Mouse (Mus musculus): ENCODE measurements around the gene Kiz.

Kiz gene

DNA sequence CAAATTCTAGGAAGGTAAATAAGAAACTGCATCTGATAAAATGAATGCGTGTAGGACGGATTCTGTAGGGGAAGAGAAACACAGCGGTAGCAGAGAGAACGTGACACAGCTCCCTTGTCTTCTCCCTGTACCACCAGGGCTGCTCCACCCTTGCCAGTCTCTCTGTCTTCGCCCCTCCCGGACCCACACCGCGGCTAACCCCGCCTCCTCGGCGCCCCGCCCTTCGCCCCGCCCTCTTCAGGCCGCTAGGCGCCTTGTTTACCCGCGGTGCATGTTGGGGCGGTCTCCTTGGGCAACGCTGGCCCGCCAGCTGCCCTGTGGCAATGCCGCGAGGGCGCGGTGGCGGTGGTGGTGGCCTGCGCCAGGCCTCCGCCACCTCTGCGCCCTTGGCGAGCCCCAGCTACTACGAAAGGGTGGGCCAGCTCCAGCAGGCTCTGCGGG is at the start of gene Kiz:
TSS of gene Kiz (plus strand) at position 266 of the 441 bp plus-strand sequence.
- peak; percentile 97 for DNase-seq (ENCODE audit: low read depth, low spot score)

DNA sequence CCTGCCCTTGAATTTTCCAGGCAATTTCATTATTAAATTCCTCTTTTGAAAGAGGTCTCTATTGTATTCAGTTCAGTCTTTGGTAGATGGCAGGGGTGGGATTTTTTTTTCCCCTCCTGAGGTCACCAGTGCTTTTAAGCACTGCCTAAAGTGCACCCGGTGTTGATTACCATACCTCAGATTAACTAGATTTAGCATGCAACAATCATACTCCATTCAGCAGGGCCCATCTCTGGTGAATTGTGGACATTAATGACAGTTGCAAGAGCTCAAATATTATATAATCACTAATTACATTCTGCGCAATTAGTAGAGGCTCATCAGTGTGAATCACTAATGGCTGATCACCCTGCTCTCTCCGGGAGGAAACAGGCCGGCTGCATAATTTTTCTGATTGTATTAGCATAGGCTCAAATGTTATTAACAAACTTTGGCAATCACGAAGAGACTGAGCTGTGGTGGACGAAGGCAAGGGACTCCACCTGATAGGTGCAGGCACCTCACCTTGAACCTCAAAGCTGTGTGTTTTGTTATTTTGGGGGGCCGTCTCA is 45.9 kb upstream of the Kiz start:
- no peak for DNase-seq (ENCODE audit: low read depth, low spot score)

- no peak for DNase-seq (ENCODE audit: low read depth, low spot score)
These were observed 45.0 kb upstream of the Kiz start for GRCm38 (mm10) chr2:146810695-146811094.

- DNase-seq (ENCODE audit: low read depth, low spot score): peak; percentile 68
These were observed 40.7 kb upstream of the Kiz start for GRCm38 (mm10) chr2:146814978-146815377.

DNA sequence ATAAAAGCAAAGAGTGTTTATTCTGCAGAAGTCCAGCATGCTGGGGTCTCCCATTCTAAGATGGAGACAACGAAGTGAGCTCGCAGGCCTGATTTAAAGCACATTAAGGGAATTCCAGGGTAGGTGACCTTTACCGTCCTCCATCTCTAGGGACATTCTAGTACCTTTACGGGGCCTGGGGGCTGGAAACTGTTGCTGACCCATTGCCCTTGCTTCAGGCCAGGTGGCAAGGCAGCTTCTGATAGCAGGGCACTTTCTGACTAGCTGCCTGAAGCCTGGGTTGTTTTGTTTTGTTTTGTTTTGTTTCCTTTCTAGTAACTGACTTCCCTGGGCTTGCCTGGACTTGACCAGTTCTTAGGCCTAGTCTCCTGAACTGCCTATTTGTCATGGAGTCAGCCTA is 36.6 kb upstream of the Kiz start:
- DNase-seq (ENCODE audit: low read depth, low spot score): no peak

GRCm38 (mm10) chr2:146823483-146823951 is 32.1 kb upstream of the Kiz start:
- no peak for DNase-seq (ENCODE audit: low read depth, low spot score)

- DNase-seq (ENCODE audit: low read depth, low spot score): no peak
These were observed 31.6 kb upstream of the Kiz start for GRCm38 (mm10) chr2:146824043-146824442.

DNA sequence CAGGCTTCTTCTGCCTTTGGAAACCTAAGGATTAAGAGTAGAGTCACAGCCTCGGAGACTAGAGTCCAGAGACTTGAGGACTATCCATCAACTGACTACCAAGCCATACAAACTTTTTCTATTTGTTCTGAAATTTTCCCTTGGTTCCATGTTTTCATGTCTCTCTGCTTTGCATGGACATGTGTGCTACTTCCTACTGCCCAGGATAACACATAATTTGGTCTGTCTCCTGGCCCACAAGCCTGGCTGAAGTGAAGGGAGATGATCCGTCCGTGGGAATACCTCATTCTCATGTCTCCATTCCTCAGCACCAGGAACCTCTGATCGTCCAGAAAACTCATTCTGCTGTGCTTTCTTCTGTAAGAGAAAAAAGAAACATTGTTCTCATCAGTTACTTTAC is 27.7 kb upstream of the Kiz start:
- DNase-seq (ENCODE audit: low read depth, low spot score): no peak

DNA sequence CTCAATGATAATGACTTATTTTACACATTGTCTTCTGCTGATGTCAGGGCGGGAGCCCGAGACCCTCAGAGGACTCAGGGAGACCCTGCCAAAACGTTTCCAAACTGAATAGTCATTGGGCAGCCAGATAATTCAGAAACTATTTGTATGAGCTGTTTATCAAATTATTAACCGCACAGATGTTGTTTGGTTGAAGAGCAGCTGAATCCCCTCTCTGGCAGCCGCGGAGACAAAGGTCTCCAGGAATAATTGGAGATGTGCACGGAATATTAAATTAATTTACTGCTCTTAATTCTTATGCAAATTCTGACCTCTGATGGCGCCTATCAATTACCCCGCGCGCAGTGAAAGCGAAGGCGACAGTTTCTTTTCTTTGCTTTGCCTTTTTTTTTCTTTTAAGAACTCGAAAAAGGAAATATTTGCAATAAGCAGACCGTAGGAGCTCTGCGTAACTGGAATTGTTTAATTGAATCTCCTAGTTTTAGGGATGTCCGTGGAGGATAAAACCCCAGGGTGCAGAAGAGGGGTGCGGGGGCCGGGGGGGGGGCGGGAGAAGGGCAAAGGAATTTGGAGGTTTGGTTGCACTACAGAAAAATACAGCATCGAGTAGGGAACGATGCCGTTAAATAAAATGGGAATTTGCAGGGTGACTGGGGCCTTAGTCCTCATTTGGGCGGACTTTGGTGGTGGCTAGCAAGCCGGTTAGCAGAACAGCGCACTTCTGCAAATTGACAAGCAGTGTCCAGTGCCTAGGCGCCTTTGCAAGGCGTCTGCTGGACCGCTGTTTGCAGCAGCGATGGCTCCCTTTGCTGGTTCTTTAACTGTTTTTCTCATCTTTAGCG is 22.2 kb upstream of the Kiz start:
- DNase-seq (ENCODE audit: low read depth, low spot score): no peak

DNA sequence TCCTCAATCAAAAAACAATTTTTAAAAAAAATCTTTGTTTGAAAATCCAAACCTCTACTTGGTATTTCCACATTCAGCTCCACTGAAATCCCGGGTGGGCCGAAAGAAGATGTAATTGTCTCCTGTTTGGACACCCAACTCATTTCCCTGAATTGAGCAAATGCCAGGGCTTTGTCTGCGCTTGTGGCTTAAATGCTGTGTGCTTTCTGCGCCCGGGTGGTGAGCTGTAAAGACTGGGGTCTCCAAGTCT is 21.7 kb upstream of the Kiz start:
- no peak for DNase-seq (ENCODE audit: low read depth, low spot score)

DNA sequence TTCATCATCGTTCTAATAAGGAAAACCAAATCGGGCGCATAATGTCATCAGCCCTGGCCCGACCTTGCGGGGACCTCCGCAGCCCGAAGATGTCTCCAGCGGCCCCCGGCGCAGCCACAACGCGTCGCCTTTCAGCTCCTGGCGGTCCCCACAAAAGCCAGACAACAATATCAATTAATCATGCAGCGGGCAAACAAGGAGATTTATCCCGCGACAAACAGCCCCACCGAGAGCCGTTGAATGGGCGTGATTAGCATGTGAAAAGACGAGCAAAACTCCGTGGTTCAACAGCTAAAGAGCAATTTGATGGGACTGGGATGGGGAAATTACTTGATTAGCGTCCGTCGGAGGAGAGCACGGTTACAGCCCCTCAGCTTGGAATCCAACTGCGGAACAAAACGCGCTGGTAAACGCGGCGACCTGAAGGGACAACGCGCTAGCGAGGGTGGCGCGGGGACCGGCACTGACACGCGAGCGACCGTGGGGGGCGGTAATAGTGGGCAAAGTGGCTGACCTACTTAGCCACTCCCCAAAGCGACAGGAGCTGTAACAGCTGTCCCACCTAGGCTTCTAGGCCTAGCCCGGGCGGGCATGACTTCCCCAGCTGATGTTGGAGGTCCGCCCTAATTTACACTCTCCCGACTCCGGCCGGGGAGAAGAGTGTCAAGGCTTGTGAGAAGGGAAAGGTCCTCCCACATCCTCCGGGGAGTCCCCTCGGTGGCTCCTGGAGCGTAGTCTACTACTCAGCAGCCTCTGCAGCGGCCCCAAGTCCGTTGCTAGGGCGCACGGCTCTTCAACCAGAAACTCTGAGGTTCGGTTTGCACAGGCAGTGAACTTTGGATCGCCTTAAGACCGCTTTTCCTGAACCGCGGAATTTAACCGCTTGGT is 21.1 kb upstream of the Kiz start:
- DNase-seq (ENCODE audit: low read depth, low spot score): no peak

DNA sequence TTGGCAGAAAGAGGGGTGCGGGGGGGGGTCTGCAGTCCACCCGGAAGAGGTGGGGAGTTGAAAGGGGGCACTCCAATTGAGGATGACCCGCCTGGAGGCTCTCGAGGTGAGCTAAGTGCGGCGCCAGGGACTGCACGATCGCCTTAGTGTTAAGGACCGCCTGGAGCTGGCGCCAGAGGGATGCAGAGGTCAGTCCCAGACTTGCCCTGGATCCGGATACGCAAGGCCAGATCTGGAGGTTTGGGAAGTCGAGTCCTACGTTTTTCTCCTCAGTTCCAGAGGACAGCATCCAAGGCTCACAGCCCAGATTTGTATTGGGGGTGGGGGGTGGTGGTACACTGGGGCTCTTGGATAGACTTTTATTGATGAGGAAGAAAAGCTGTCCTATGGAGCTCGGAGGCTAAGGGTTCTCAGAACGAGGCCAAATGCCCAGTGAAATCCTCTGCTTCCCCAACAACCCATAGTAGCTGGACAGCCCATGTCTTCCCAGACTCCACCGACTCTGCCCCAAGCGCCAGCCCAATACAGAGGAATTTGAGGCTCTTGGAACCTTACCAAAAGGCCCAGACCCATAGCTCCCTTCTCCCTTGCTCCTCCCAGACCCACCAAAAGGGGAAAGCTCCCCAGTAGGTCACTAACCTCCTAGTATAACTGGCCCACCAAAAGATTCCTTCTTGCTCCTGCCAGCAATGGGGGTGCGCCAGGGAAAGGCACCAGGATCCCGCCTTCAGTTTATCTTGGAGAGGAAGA is 20.2 kb upstream of the Kiz start:
- no peak for DNase-seq (ENCODE audit: low read depth, low spot score)

DNA sequence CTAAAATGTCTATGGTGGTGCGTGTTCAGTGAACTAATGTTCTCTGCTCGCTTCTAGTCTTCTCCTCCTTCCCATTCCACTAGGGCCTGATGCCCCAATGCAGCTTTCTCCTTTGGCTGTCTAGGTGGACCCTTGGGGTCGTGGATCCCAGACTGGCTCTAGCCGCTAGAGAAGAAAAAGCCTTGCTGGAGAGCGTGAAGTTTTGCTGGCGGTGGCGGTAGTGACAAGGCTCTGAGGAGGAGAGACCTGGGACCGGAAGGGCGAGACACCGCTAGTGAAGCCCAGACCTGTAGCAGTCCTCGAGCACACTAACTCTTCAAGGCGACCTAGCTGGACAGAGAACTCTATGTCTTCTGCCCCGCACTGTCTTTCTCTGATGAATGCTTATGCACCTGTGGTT is 19.4 kb upstream of the Kiz start:
- no peak for DNase-seq (ENCODE audit: low read depth, low spot score)

DNA sequence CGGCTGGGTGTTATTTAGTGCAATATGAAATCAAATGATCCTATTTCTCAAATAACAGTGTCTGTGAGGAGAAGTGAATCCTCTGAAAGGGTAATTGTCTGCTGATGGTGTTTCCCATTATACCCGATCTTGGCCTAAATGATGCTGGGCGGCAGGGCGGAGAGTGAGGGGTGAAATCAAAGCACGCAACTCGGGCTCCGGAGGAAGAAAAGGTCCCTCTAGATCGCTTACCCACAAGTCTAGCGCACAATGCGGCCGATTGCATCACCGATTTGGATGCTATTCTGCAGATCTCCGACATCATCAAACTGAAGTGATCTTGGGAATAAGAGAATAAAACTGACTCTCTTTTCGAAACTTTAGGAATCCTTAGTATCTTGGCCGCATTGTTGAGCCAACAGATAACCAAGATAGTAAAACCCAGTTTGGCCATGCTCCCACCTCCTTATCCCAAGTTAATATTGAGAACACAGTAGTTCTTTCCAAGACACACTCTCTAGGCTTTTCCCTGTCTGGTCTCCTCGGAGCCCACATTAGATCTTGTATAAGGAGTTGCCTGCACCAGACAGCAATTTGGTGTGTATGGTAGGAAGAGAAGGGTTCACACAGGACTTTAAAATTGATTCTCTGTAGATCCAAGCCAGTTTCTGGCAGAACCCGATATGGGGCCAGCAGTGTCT is 18.7 kb upstream of the Kiz start:
- DNase-seq (ENCODE audit: low read depth, low spot score): no peak

- DNase-seq (ENCODE audit: low read depth, low spot score): no peak
These were observed 18.0 kb upstream of the Kiz start for GRCm38 (mm10) chr2:146837653-146838052.

DNA sequence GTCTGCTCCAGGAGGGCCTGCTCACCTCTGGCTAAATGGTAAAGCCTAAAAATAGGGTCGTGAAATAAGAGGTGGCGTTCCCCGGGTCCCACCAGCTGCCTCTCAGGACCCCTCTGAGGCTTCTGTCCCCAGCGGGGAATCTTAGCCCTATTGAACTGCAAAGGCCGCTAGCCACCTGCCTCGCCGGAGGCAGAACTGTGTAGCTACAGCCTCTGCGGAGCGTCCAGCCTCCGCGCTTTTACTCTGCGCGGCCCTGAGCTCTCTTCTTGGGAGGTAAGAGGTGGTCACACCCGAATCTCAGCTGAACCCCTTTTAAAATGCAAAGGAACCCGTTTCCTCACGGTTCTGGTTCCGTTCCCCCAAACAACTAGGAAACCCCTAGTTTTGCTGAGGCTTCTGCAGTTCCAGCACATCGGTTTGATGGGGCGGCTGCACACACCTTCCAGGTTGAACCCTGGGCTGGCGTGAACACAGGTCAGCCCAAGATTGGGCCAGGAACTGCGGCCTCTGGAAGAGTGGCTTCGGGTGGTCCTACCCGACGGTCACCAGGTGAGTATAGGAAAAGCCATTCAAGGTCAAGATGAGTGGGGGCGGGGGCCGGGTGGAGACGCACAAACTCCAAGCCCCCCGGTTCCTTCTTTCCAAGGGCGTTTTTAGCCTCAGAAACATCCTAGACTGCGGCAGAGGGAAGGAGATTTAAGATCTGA is 16.9 kb upstream of the Kiz start:
- no peak for DNase-seq (ENCODE audit: low read depth, low spot score)

GRCm38 (mm10) chr2:146839303-146840030 is 16.2 kb upstream of the Kiz start:
- no peak for DNase-seq (ENCODE audit: low read depth, low spot score)

DNA sequence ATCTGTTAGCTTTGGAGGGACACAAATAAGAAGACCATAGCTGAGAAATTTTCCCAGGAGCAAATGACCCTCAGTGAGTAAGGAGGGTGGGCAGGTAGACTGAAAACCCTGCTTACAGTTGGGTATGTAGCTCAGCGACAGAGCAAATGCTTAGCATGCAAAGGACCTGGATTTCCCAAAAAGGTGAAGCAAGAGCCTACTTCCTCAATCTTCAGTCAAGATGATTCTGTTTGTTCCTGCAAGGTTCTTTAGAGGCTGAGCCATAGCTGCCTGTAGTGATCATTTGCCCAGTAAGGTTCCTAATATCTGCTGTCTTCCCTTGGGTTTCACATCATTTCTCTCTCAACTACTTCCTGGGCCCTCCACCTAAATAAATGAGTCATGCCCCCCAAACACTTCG is 7.8 kb upstream of the Kiz start:
- DNase-seq (ENCODE audit: low read depth, low spot score): peak; percentile 60

- DNase-seq (ENCODE audit: low read depth, low spot score): no peak
These were observed 456 bp downstream of the Kiz start for GRCm38 (mm10) chr2:146856120-146856519.

DNA sequence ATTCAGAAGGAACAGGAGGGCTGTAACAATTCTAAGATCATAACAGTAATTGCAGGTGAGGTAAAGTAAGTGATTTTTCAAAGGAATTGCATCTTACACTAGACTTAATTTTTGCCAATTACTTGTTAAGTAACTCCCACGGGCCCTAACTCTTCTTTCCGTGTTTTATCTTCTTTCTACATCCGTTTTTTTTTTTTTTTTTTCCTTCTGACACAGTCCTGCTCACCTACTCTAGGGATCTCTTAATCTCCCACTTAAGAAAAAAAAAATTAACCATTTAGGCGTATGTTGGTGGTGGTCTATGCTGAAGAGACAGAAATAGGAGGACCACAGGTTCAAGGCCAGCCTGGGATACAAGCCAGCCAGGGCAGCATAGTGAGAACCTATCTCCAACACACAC is 1.2 kb downstream of the Kiz start:
- no peak for DNase-seq (ENCODE audit: low read depth, low spot score)

All from A20 (cell line).